Mouse (Mus musculus): ENCODE measurements around the gene Ube2d1. TPM values are rescaled to one million over a fixed set of nuclear protein-coding genes. Genes with fewer than 3 reads are reported as not detected.

The Ube2d1 gene
- polyA plus RNA-seq (2012; rRNA removed), result 17.0 and 24.8 TPM in 2 replicates

- under 1% methylated on average over 50 of the region's 50 CpGs for WGBS
- DNase-seq (ENCODE audit: low read depth, low spot score), result peak; percentile 47
Measured at GRCm38 (mm10) chr10:71285126-71285580, at the start of gene Ube2d1. Gene Ube2d1 (minus strand): TSS chr10:71285262.

GRCm38 (mm10) chr10:71332859-71333258, 47.8 kb upstream of the Ube2d1 start:
- DNase-seq (ENCODE audit: low read depth, low spot score), result no peak
- 95% methylated on average over 9 of the region's 9 CpGs for WGBS

- WGBS, result 93% methylated on average over 4 of the region's 4 CpGs
Measured at GRCm38 (mm10) chr10:71332376-71332775, 47.3 kb upstream of the Ube2d1 start.

GRCm38 (mm10) chr10:71331908-71332307, 46.8 kb upstream of the Ube2d1 start:
- no peak for DNase-seq (ENCODE audit: low read depth, low spot score)

More at GRCm38 (mm10) chr10:71332376-71332775, 47.3 kb upstream of the Ube2d1 start:
- DNase-seq (ENCODE audit: low read depth, low spot score), result no peak

GRCm38 (mm10) chr10:71330070-71330469, 45.0 kb upstream of the Ube2d1 start:
- no peak for DNase-seq (ENCODE audit: low read depth, low spot score)
- 96% methylated on average over 12 of the region's 12 CpGs for WGBS

More at GRCm38 (mm10) chr10:71331908-71332307, 46.8 kb upstream of the Ube2d1 start:
- 95% methylated on average over 7 of the region's 7 CpGs for WGBS

GRCm38 (mm10) chr10:71329295-71329694, 44.2 kb upstream of the Ube2d1 start:
- WGBS, result 94% methylated on average over 6 of the region's 6 CpGs
- no peak for DNase-seq (ENCODE audit: low read depth, low spot score)

- DNase-seq (ENCODE audit: low read depth, low spot score), result no peak
- WGBS, result 86% methylated on average over 5 of the region's 5 CpGs
Measured at GRCm38 (mm10) chr10:71328870-71329269, 43.8 kb upstream of the Ube2d1 start.

- DNase-seq (ENCODE audit: low read depth, low spot score), result no peak
- WGBS, result 85% methylated on average over 6 of the region's 6 CpGs
Measured at GRCm38 (mm10) chr10:71328382-71328781, 43.3 kb upstream of the Ube2d1 start.

- DNase-seq (ENCODE audit: low read depth, low spot score), result no peak
- 90% methylated on average over 10 of the region's 10 CpGs for WGBS
Measured at GRCm38 (mm10) chr10:71327386-71327785, 42.3 kb upstream of the Ube2d1 start.

- no peak for DNase-seq (ENCODE audit: low read depth, low spot score)
- WGBS, result 9% methylated on average over 7 of the region's 7 CpGs
Measured at GRCm38 (mm10) chr10:71326789-71327188, 41.7 kb upstream of the Ube2d1 start.

- WGBS, result 65% methylated on average over 7 of the region's 7 CpGs
- no peak for DNase-seq (ENCODE audit: low read depth, low spot score)
Measured at GRCm38 (mm10) chr10:71326123-71326522, 41.1 kb upstream of the Ube2d1 start.

- DNase-seq (ENCODE audit: low read depth, low spot score), result no peak
- whole genome bisulfite sequencing, result 72% methylated on average over 8 of the region's 8 CpGs
Measured at GRCm38 (mm10) chr10:71323669-71324068, 38.6 kb upstream of the Ube2d1 start.

- DNase-seq (ENCODE audit: low read depth, low spot score), result no peak
- 62% methylated on average over 7 of the region's 7 CpGs for WGBS
Measured at GRCm38 (mm10) chr10:71316497-71316896, 31.4 kb upstream of the Ube2d1 start.

GRCm38 (mm10) chr10:71316056-71316455, 31.0 kb upstream of the Ube2d1 start:
- DNase-seq (ENCODE audit: low read depth, low spot score), result no peak
- 68% methylated on average over 11 of the region's 11 CpGs for WGBS

GRCm38 (mm10) chr10:71314596-71314995, 29.5 kb upstream of the Ube2d1 start:
- no peak for DNase-seq (ENCODE audit: low read depth, low spot score)
- 45% methylated on average over 3 of the region's 3 CpGs for WGBS

GRCm38 (mm10) chr10:71310288-71310687, 25.2 kb upstream of the Ube2d1 start:
- DNase-seq (ENCODE audit: low read depth, low spot score), result no peak
- 48% methylated on average over 3 of the region's 3 CpGs for WGBS

- WGBS, result 84% methylated on average over 5 of the region's 5 CpGs
- no peak for DNase-seq (ENCODE audit: low read depth, low spot score)
Measured at GRCm38 (mm10) chr10:71308199-71308598, 23.1 kb upstream of the Ube2d1 start.

- no peak for DNase-seq (ENCODE audit: low read depth, low spot score)
- 64% methylated on average over 6 of the region's 6 CpGs for WGBS
Measured at GRCm38 (mm10) chr10:71306759-71307158, 21.7 kb upstream of the Ube2d1 start.

GRCm38 (mm10) chr10:71306190-71306589, 21.1 kb upstream of the Ube2d1 start:
- DNase-seq (ENCODE audit: low read depth, low spot score), result no peak
- WGBS, result 16% methylated on average over 6 of the region's 6 CpGs

- no peak for DNase-seq (ENCODE audit: low read depth, low spot score)
- 24% methylated on average over 5 of the region's 5 CpGs for WGBS
Measured at GRCm38 (mm10) chr10:71302490-71302889, 17.4 kb upstream of the Ube2d1 start.

GRCm38 (mm10) chr10:71300161-71300560, 15.1 kb upstream of the Ube2d1 start:
- 75% methylated on average over 16 of the region's 16 CpGs for WGBS

GRCm38 (mm10) chr10:71293245-71293644, 8.2 kb upstream of the Ube2d1 start:
- WGBS, result 61% methylated on average over 4 of the region's 4 CpGs
- DNase-seq (ENCODE audit: low read depth, low spot score), result no peak

More at GRCm38 (mm10) chr10:71300161-71300560, 15.1 kb upstream of the Ube2d1 start:
- no peak for DNase-seq (ENCODE audit: low read depth, low spot score)
